Mouse (Mus musculus) embryonic fibroblast, embryonic 13.5 days (primary cell): ENCODE data around the gene Hist1h1d.
"Not testable (repeated sequence)": the region's sequence is repeated elsewhere in the genome, so short reads cannot be mapped to it uniquely, and the experiment has no call there.

Experiments used
- CTCF ChIP-seq: IDR thresholded peaks from 2 replicates; pipeline ENCODE4 v1.5.1; 2011; ENCODE audit warnings: mild to moderate bottlenecking, control low read depth, low read length, moderate library complexity, borderline replicate concordance; ENCODE audit not compliant: insufficient read depth
- POLR2A ChIP-seq: IDR thresholded peaks from 2 replicates; pipeline ENCODE4 v1.6.1; 2011; ENCODE audit warnings: low read depth, mild to moderate bottlenecking, control low read depth, low read length, moderate library complexity

DNA sequence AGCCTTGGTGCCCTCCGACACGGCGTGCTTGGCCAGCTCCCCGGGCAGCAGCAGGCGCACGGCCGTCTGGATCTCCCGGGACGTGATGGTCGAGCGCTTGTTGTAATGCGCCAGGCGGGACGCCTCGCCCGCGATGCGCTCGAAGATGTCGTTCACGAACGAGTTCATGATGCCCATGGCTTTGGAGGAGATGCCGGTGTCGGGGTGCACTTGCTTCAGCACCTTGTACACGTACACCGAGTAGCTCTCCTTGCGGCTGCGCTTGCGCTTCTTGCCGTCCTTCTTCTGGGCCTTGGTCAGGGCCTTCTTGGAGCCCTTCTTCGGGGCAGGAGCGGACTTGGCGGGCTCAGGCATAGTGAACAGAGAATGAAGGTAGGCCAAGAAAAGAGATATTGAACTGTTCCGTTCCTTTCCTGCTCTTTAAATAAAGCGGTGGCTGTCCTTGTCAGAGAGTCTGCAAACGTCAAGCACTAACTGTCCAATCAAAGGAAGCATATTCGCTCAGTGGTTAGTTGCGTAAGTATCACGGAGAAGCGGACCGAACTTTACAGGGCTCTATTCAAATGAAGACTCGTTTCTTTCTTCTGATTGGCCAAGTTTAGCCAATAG lies 10.0 kb upstream of the Hist1h1d start, which contains the start of gene Hist1h2bh:
- TF ChIP-seq CTCF, result not testable (repeated sequence)
- peak; percentile 95 for TF ChIP-seq POLR2A
